Mouse (Mus musculus): Measurements from ENCODE around the gene Vmn1r212.
"Not testable (repeated sequence)": the region's sequence is repeated elsewhere in the genome, so short reads cannot be mapped to it uniquely, and the experiment has no call there.

Vmn1r212 gene

DNA sequence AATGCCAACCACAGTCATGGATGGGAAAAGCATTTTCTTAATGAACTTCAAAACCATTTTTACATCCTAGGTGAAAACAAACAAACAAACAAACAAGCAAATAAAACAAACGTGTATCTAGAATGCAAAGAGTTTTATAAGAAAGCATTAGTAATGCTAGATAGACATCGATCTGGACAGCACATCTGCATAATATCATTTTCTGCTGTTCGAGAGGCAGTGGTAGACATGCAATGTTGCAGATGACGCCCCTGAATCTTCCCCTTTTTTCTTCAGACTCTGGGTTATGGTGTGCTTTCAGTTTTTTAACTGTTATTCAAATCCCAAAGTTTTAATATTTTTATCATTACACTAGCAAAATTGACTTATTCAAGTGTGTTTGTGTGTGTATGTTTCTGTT is at the start of gene Vmn1r212:
Vmn1r212 (minus strand) TSS at position 101 of the 400 bp plus-strand sequence.
- no peak for DNase-seq (ENCODE audit: low spot score in 2 of 2)

DNA sequence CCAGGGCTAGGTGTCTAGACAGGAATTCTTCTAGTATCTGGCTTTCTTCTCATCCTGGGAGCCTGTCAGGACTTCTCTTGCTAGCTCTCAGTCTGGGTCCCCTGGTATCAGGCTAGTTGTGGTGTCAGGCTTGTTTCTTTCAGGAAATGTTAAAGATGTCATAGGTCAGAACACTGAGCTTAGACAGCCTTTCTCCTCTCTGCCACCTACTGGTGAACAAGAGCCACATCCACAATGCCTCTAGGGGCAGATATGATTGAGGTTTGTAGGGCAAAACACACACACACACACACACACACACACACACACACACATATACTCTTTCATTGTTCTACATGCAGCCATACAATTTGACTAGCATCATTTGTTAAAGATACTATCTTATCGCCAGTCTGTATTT is 4.7 kb downstream of the Vmn1r212 start:
- DNase-seq (ENCODE audit: low spot score in 2 of 2), result no peak

DNA sequence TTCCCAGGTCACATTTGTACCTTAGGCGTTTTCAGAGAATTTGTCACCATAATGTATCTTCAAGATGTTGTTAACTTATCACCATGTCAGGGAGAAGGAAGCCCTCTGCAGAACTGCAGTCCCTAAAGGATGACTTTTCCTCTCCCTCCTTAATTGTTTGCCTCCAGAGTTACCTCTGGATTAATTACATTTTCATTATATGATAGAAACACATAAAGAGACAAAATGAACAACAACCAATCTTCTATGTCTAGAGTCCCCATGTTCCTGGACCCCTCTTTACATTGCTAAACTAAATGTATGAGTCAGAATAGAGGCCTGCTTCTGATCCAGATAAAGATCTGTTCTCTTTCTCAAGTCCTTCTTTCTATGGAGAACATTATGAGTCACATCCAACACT is 26.5 kb downstream of the Vmn1r212 start, which contains the start of gene Vmn1r211:
Vmn1r211 (minus strand) TSS at position 101 of the 400 bp plus-strand sequence.
- DNase-seq (ENCODE audit: low spot score in 2 of 2), result no peak

GRCm38 (mm10) chr13:22854760-22855159 is 29.2 kb downstream of the Vmn1r212 start:
- DNase-seq (ENCODE audit: low spot score in 2 of 2), result no peak

DNA sequence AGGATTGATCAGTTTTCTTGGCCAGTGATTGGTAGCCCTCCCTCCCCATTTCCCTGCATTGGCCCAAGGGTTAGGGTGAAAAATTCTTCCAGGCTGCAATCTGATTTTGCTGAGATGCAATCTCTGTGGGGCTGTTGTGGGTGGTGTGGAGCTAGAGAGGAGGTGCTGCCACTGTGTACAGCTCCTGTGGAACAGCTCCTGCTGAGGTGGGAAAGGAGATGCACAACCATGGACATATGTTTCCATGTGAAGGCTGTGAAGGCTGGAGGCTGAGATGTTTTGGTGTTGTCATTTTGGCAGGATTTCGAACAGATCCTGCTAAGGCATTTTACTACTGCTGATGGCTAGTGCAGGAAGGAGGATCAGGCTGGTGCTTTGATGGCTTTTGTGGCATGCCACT is 37.2 kb downstream of the Vmn1r212 start:
- no peak for DNase-seq (ENCODE audit: low spot score in 2 of 2)

- not testable (repeated sequence) for DNase-seq (ENCODE audit: low spot score in 2 of 2)
These were observed 39.7 kb downstream of the Vmn1r212 start for GRCm38 (mm10) chr13:22844304-22844703.

Data from spleen, postnatal 4 days (tissue).